Mouse (Mus musculus) midbrain, embryonic 14.5 days (tissue): ENCODE data around the gene Zfp618. TPM values are rescaled to one million over a fixed set of nuclear protein-coding genes. Genes with fewer than 3 reads are reported as not detected.

Experiments
- ATAC-seq: fragments of 200-750 bp; cut with Nextera tagmentation; 2 replicates; pipeline ENCODE4 v1.8.0; 2017; ENCODE audit warnings: moderate number of reproducible peaks, moderate library complexity; ENCODE audit not compliant: low FRiP score, low TSS enrichment
- DNase-seq: peaks from one replicate; pipeline ENCODE4 v3.0.0-alpha.2; 2015
- H3K27ac ChIP-seq: fragments of 300-500 bp; sonication (generic); replicated peaks from 2 replicates; pipeline ENCODE4 v1.5.1; 2014; ENCODE audit warnings: mild to moderate bottlenecking, low read depth, low read length, moderate library complexity
- H3K27me3 ChIP-seq: fragments of 300-500 bp; sonication (generic); 2 replicates; pipeline ENCODE4 v1.6.1; 2014; ENCODE audit warnings: low read length, control low read depth, mixed read lengths; ENCODE audit not compliant: control insufficient read depth, insufficient read depth
- H3K36me3 ChIP-seq: fragments of 300-500 bp; sonication (generic); 2 replicates; pipeline ENCODE4 v1.6.1; 2014; ENCODE audit warnings: low read length, control low read depth; ENCODE audit not compliant: control insufficient read depth, insufficient read depth
- H3K4me1 ChIP-seq: fragments of 300-500 bp; sonication (generic); 2 replicates; pipeline ENCODE4 v1.6.1; 2014; ENCODE audit warnings: mild to moderate bottlenecking, antibody characterized with exemption, low read length, control low read depth; ENCODE audit not compliant: control insufficient read depth, insufficient read depth
- H3K4me2 ChIP-seq: fragments of 300-500 bp; sonication (generic); 2 replicates; pipeline ENCODE4 v1.6.1; 2014; ENCODE audit warnings: mild to moderate bottlenecking, low read length, moderate library complexity
- H3K4me3 ChIP-seq: fragments of 300-500 bp; sonication (generic); replicated peaks from 2 replicates; pipeline ENCODE4 v1.5.1; 2014; ENCODE audit warnings: low read depth, low read length
- H3K9ac ChIP-seq: fragments of 300-500 bp; sonication (generic); replicated peaks from 2 replicates; pipeline ENCODE4 v1.6.1; 2014; ENCODE audit warnings: mild to moderate bottlenecking, low read length, moderate library complexity
- H3K9me3 ChIP-seq: fragments of 300-500 bp; sonication (generic); 2 replicates; pipeline ENCODE4 v1.6.1; 2016; ENCODE audit warnings: low read length, control low read depth, mixed read lengths; ENCODE audit not compliant: control insufficient read depth
- WGBS: fragments of 180-500 bp; shearing (Covaris S2); extraction: QIAGEN DNeasy Blood & Tissue Kit; methylation state at CpG from one replicate; pipeline ENCODE4 v1.1.7; 2014; 5-methylcytosine and 5-hydroxymethylcytosine counted together
- polyA plus RNA-seq: library from polyadenylated mRNA; unstranded; fragments of >200 nt; fragmentation: Nextera tagmentation; extraction: Ambion mirVana; gene quantifications from 2 replicates; pipeline ENCODE4 v1.2.1, GENCODE M21; 2014

Zfp618 gene
- polyA plus RNA-seq, 1 experiment from 2014 or later: 39.8 TPM

DNA sequence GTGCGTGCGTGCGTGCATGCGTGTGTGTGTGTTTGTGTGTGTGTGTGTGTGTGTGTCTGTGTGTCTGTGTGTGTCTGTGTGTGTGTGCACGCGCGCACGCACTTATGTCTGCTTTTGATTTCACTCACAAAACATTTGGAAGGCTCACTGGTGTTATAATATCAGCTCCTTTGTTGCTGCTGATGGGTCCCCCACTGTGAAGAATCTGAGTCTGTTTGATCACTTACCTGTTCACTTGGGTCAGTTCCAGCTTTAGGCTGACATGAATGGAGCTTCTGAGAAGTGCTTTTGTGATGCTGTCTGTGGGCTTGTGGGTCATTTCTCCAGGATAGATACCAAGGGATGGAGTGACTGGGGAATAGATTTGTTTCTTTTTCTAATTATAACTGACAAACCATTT, 140.3 kb downstream of the Zfp618 start:
- no peak overlapping the region for H3K27ac ChIP-seq
- no peaks in the 10 kb centered on the region for H3K4me1 ChIP-seq
- H3K36me3 ChIP-seq: peaks cover 40% of the 10 kb centered on the region
- DNase-seq (no peak), ATAC-seq (no peak)
- H3K4me2 ChIP-seq: no peak overlapping the region
- no peaks in the 10 kb centered on the region for H3K27me3 ChIP-seq
- 96% methylated on average over 8 of the region's 8 CpGs for WGBS
- H3K9ac ChIP-seq: no peak overlapping the region
- no peak overlapping the region for H3K4me3 ChIP-seq
- H3K9me3 ChIP-seq: no peaks in the 10 kb centered on the region

DNA sequence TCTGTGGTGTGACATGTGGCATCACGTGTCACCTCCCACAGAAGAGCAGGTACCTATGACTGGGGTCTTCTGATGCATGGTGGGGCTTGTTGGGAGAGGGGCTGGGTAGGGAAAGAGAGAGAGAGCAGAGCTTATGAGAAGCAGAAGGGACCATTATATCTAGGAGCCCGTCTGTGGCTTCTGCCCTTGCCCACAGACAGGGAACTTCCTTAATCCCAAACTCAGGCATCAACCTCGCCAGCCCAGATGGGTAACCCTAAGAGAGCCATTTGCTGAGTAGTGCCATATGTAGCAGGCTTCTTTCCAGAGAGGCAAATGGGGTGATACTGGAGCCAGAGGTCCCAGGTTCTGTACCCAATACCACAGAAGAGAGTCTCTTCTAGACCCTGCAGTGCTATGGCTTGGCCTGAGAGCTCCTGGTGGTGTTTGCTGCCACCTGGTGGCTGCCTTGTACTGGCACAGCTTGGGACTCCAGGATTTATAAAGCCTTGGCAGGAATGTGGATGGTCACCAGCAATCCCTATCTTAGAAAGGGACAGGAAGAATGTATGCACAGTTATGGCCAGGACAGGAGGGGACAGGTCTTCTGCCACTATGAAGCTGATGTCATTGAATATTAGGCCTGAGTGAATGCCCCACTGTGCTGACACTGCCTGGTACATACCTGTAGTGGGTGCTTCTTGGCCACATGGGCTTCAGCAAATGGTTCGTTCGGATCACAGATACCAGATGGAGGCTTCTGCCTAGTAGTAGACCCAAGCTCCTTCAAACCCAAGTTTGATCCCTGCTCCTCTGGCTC, 153.5 kb downstream of the Zfp618 start:
- no peak overlapping the region for H3K9ac ChIP-seq
- H3K27ac ChIP-seq: no peak overlapping the region
- H3K27me3 ChIP-seq: no peaks in the 10 kb centered on the region
- peaks cover 58% of the 10 kb centered on the region for H3K36me3 ChIP-seq
- DNase-seq (peak; percentile 94), ATAC-seq (peak; percentile 86)
- WGBS: 88% methylated on average over 5 of the region's 5 CpGs
- no peaks in the 10 kb centered on the region for H3K4me1 ChIP-seq
- no peaks in the 10 kb centered on the region for H3K9me3 ChIP-seq
- no peak overlapping the region for H3K4me3 ChIP-seq
- H3K4me2 ChIP-seq: no peak overlapping the region

DNA sequence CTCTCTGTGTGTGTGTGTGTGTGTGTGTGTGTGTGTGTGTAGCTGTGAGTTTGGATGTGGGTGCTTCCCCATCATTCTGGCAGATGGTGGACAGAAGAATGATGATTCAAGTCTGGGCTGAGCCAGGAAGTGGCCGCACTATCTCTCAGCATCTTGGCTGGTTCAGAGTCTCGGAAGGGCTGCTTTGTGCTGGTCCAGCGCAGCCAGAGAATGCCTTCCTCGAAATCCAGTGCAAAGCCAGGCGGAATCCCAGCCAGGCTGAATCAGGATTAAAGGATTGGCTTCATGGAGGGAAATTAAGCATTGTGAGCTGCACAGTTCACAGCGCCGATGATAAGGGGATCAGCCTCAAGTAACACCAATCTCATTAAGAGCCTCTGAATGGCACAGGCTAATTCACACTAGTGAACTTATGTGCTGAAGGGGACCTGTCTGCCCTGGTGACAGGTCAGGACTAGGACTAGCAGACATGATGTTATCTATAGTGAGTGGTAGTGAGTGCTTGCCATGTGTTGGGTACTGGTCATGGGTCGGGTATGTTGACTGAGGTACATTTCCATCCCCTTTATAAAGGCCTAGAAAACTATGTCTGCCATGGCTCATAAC, 159.6 kb downstream of the Zfp618 start:
- no peak overlapping the region for H3K9ac ChIP-seq
- peaks cover 30% of the 10 kb centered on the region for H3K36me3 ChIP-seq
- H3K27ac ChIP-seq: no peak overlapping the region
- ATAC-seq (peak; percentile 53), DNase-seq (peak; percentile 65)
- no peak overlapping the region for H3K4me2 ChIP-seq
- 18% methylated on average over 8 of the region's 8 CpGs for WGBS
- no peaks in the 10 kb centered on the region for H3K27me3 ChIP-seq
- no peaks in the 10 kb centered on the region for H3K4me1 ChIP-seq
- no peaks in the 10 kb centered on the region for H3K9me3 ChIP-seq
- H3K4me3 ChIP-seq: no peak overlapping the region

DNA sequence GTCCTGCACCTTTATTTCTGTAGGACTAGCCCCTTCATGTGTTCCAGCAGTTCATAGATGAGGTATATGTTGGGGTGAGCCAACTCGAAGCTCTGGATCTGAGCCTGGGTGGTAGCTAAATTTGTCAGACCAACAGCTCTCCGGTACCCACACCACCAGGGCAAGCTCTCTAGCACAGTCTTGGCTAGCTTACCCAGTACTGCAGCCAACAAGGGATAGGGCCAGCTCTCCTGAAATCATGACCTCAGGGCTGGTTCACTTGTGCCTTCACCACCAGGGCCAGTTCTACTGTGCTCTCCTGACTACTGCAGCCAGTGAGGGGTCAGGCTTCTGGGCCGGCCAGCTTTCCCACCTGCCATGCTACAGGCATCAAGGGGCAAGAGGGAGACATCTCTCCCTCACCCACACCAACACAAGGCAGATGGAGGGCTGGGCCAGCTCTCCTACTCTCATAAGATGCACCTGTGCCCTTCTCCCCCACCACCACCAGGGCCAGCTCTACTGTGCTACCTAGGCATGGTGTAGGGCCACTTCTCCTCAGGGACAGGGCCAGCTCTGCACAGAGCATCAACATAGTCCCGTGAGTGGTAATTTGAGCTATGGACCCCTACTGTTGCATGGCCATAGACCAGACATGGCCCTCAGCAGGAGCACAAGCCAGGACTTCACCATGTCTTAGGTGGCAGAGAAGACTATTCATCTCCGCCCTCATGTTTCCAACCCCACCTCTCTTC, 164.7 kb downstream of the Zfp618 start:
- ATAC-seq: no peak
- no peak overlapping the region for H3K9ac ChIP-seq
- DNase-seq: no peak
- peaks cover 40% of the 10 kb centered on the region for H3K36me3 ChIP-seq
- no peak overlapping the region for H3K27ac ChIP-seq
- H3K9me3 ChIP-seq: no peaks in the 10 kb centered on the region
- WGBS: 93% methylated on average over 5 of the region's 5 CpGs
- H3K4me1 ChIP-seq: no peaks in the 10 kb centered on the region
- H3K27me3 ChIP-seq: no peaks in the 10 kb centered on the region
- no peak overlapping the region for H3K4me3 ChIP-seq
- no peak overlapping the region for H3K4me2 ChIP-seq

DNA sequence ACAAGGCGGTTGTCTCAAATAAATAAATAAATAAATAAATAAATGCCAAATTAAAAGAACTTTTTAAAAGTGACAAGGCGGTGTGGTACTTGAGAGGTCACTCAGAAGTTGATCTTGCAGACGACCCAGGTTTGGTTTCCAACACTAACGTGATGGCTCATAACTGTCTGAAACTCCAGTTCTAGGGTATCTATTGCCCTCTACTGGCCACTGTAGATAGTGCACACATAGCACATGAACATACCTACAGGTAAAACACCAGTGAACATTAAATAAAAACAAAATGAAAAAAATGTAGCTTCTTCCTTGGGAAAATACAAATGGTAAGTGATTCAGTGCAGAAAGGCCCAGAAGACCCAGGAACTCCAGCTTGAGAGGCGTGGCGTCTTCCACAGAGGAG, 181.9 kb downstream of the Zfp618 start:
- no peak for DNase-seq
- 96% methylated on average over 6 of the region's 6 CpGs for WGBS
- no peak for ATAC-seq
- Histone ChIP-seq H3K27me3 (no peaks in the 10 kb centered on the region), H3K9me3 (no peaks in the 10 kb centered on the region), H3K4me3 (no peak overlapping the region), H3K9ac (no peak overlapping the region), H3K36me3 (no peaks in the 10 kb centered on the region), H3K4me1 (no peaks in the 10 kb centered on the region), H3K4me2 (no peak overlapping the region), H3K27ac (no peak overlapping the region)

DNA sequence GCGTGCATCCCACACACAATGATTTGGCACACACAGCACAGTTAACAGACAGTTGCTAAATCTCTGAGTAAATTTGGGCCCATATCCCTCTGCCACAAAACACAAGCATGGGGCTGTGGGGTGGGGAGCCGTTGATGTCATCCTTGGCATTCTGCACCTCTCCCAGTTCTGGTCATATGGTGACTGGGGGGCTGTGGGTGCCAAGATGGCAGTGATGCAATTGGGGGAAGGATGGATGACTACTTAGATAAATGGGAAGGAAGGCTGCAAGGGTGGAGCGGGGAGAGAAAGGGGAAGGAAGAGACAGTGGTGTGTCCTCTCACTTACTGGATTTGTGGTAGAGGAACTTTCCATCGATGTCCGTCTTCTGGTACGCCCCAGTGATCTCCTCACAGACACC, 185.8 kb downstream of the Zfp618 start:
- DNase-seq (no peak), ATAC-seq (no peak)
- H3K4me1 ChIP-seq: no peaks in the 10 kb centered on the region
- 95% methylated on average over 6 of the region's 6 CpGs for WGBS
- H3K4me3 ChIP-seq: no peak overlapping the region
- H3K27ac ChIP-seq: no peak overlapping the region
- no peak overlapping the region for H3K4me2 ChIP-seq
- H3K27me3 ChIP-seq: no peaks in the 10 kb centered on the region
- H3K9ac ChIP-seq: no peak overlapping the region
- H3K9me3 ChIP-seq: no peaks in the 10 kb centered on the region
- no peaks in the 10 kb centered on the region for H3K36me3 ChIP-seq

DNA sequence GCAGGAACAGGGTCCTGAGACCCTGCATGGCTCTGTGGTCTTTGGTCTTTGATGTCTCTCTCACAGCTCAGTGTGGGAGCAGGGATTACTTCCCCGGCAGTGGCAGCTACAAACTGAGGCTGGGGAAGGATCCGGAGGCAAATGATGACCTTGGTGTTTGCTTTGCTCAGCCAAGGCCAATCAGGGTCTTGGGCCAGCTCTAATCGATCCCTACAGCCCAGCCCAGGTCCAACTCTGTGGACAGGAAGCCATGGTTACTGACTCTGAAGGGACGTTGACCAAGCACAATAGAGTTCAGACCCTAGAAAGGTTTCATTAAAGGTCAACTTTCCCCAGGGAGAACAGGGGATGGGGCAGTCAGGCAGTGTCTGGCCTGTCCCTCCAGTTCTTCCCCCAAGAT, 188.7 kb downstream of the Zfp618 start:
- WGBS: 49% methylated on average over 4 of the region's 4 CpGs

DNA sequence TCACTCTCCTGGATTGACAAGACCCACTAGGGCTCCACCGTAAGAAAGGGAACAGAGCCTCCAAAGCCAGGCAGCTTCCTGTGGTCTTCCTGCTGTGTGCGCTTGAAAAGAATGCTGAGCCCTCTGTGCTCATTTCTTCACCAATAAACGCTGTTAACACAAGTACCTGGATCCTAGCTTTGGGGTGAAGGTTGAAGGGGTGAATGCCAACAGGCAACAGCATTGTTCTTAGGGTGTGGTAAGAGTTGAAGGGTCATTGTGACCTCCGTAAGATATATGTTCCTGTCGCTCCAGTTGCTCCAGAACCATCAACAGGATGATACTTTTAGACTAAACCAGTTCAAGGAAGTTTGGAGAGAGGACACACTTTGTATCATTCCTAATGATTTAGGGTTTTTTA, 189.3 kb downstream of the Zfp618 start, which contains the start of gene Ambp:
Ambp (minus strand) TSS at position 101 of the 400 bp plus-strand sequence.
- WGBS: 69% methylated on average over 5 of the region's 5 CpGs
- no peaks in the 10 kb centered on the region for H3K27me3 ChIP-seq

More for the DNA sequence above, 188.7 kb downstream of the Zfp618 start:
- Histone ChIP-seq H3K9ac (no peak overlapping the region), H3K27me3 (no peaks in the 10 kb centered on the region), H3K9me3 (no peaks in the 10 kb centered on the region), H3K4me1 (no peaks in the 10 kb centered on the region), H3K4me3 (no peak overlapping the region), H3K27ac (no peak overlapping the region), H3K4me2 (no peak overlapping the region), H3K36me3 (no peaks in the 10 kb centered on the region)
- no peak for DNase-seq
- ATAC-seq: no peak

More for the DNA sequence above, 189.3 kb downstream of the Zfp618 start, which contains the start of gene Ambp:
- Histone ChIP-seq H3K4me1 (no peaks in the 10 kb centered on the region), H3K36me3 (no peaks in the 10 kb centered on the region), H3K9ac (no peak within 1 kb of the TSS), H3K4me3 (no peak within 1 kb of the TSS), H3K9me3 (no peaks in the 10 kb centered on the region), H3K4me2 (no peak within 1 kb of the TSS), H3K27ac (no peak within 1 kb of the TSS)
- ATAC-seq: no peak
- no peak for DNase-seq
